Mouse (Mus musculus): ENCODE data around the gene Terf2ip.

GRCm38 (mm10) chr8:111989911-111990310, 21.3 kb upstream of the Terf2ip start:
- TF ChIP-seq CTCF (IDR thresholded peaks at IDR 0.05; ENCODE audit: borderline replicate concordance, extremely low read depth, insufficient read depth, insufficient read length) (peak; percentile 85), POLR2A (IDR thresholded peaks at IDR 0.05; ENCODE audit: borderline replicate concordance, extremely low read depth, insufficient read depth, insufficient read length, poor library complexity, severe bottlenecking) (no peak)

Measured in brain, embryonic 14.5 days (tissue).